Mouse (Mus musculus) embryo, embryonic 10 days (tissue): ENCODE data around the gene Ell3.
"Not testable (repeated sequence)": the region's sequence is repeated elsewhere in the genome, so short reads cannot be mapped to it uniquely, and the experiment has no call there.

Source experiments
- DNase-seq: peaks from one replicate; pipeline ENCODE4 v3.0.0-alpha.2; 2015; ENCODE audit warnings: low spot score

The Ell3 gene

GRCm38 (mm10) chr2:121444178-121444577 lies at the start of gene Ell3:
TSS of gene Ell3 (minus strand) at chr2:121444278.
- no peak for DNase-seq

GRCm38 (mm10) chr2:121484403-121484802 lies 40.3 kb upstream of the Ell3 start:
- DNase-seq, result not testable (repeated sequence)

GRCm38 (mm10) chr2:121483576-121483975 lies 39.5 kb upstream of the Ell3 start:
- DNase-seq, result no peak

GRCm38 (mm10) chr2:121480916-121481315 lies 36.8 kb upstream of the Ell3 start:
- not testable (repeated sequence) for DNase-seq

GRCm38 (mm10) chr2:121480498-121480897 lies 36.4 kb upstream of the Ell3 start:
- peak; percentile 45 for DNase-seq

- DNase-seq, result no peak
Observed at GRCm38 (mm10) chr2:121477491-121478266, 33.6 kb upstream of the Ell3 start.

GRCm38 (mm10) chr2:121475306-121475705 lies 31.2 kb upstream of the Ell3 start:
- DNase-seq, result not testable (repeated sequence)

- no peak for DNase-seq
Observed at GRCm38 (mm10) chr2:121474180-121474535, 30.1 kb upstream of the Ell3 start.

GRCm38 (mm10) chr2:121473301-121474179 lies 29.5 kb upstream of the Ell3 start, which contains the start of gene Mfap1b:
TSS of gene Mfap1b (minus strand) at chr2:121474067.
- DNase-seq, result peak; percentile 95

GRCm38 (mm10) chr2:121472783-121473182 lies 28.7 kb upstream of the Ell3 start:
- DNase-seq, result not testable (repeated sequence)

GRCm38 (mm10) chr2:121468982-121469381 lies 24.9 kb upstream of the Ell3 start:
- DNase-seq, result not testable (repeated sequence)

GRCm38 (mm10) chr2:121460071-121460470 lies 16.0 kb upstream of the Ell3 start:
- no peak for DNase-seq

GRCm38 (mm10) chr2:121456692-121457642 lies 12.9 kb upstream of the Ell3 start, which contains the start of gene Serinc4:
TSS of gene Serinc4 (minus strand) at chr2:121456781.
- DNase-seq, result peak; percentile 96

GRCm38 (mm10) chr2:121455534-121455933 lies 11.5 kb upstream of the Ell3 start:
- DNase-seq, result no peak

GRCm38 (mm10) chr2:121453917-121454316 lies 9.8 kb upstream of the Ell3 start:
- DNase-seq, result no peak

- DNase-seq, result no peak
Observed at GRCm38 (mm10) chr2:121452990-121453389, 8.9 kb upstream of the Ell3 start, which contains the start of gene Hypk. TSS of gene Hypk (plus strand) at chr2:121453290.

GRCm38 (mm10) chr2:121452361-121452760 lies 8.3 kb upstream of the Ell3 start:
- DNase-seq, result no peak

- peak; percentile 30 for DNase-seq
Observed at GRCm38 (mm10) chr2:121450093-121450492, 6.0 kb upstream of the Ell3 start.

GRCm38 (mm10) chr2:121449545-121450011 lies 5.5 kb upstream of the Ell3 start:
- no peak for DNase-seq

- DNase-seq, result peak; percentile 99
Observed at GRCm38 (mm10) chr2:121448739-121449535, 4.9 kb upstream of the Ell3 start, which contains the start of gene Serf2. TSS of gene Serf2 (plus strand) at chr2:121449195.
